10 mouse cellular contexts compared by ENCODE assay signal in genomic region chr13:97559611-97560385, GRCm38 (mm10).
DNase-seq lines count a peak whose midpoint lies in the region; ATAC-seq and TF ChIP-seq lines count a peak whose summit lies in the region.
"Had no signal": no experiment of that assay in that cellular context is flagged by ENCODE, and none has a peak within 500 bp of the region (broad histone marks: within the 10 kb centered on the region; RNA-seq: fewer than 3 reads in every experiment).

No protein-coding gene starts in this region.

- no peak for TF ChIP-seq POLR2A in bone marrow macrophage, adult 2 months (IDR thresholded peaks at IDR 0.05; ENCODE audit: borderline replicate concordance, low read depth, low read length)

- no peak for TF ChIP-seq CTCF in bone marrow macrophage, adult 2 months (IDR thresholded peaks at IDR 0.05; ENCODE audit: low read depth, low read length)

- intact Hi-C loops in left cerebral cortex, postnatal 36 days (cut with DNase I): loop anchor here (2.0 to 10.0 kb wide), 4 partner anchors 67 to 375 kb away; no protein-coding TSS in a partner anchor

- ATAC-seq in granulocyte monocyte progenitor cell, adult 5-6 weeks (replicated peaks; ENCODE audit: poor library complexity, severe bottlenecking): peak; percentile 91
- ATAC-seq: forebrain, embryonic 15.5 days had no signal

- H3K27ac ChIP-seq in bone marrow macrophage, adult 2 months (ENCODE audit: insufficient read depth, low read depth, low read length): peak overlapping the region; percentile 95
- H3K27ac ChIP-seq: forebrain, embryonic 15.5 days; limb, embryonic 12.5 days had no signal

- H3K4me3 ChIP-seq in bone marrow macrophage, adult 2 months (ENCODE audit: insufficient read depth, low read length): peak overlapping the region; percentile 28
- H3K4me3 ChIP-seq: forebrain, embryonic 15.5 days; limb, embryonic 12.5 days had no signal

- peaks cover 35% of the 10 kb centered on the region for H3K4me1 ChIP-seq in bone marrow macrophage, adult 2 months (ENCODE audit: control insufficient read depth, insufficient read depth, low read length)
- H3K4me1 ChIP-seq: forebrain, embryonic 15.5 days had no signal

- peak; percentile 81 for DNase-seq in cerebellum, adult 11-12 months
- DNase-seq in left cerebral cortex, postnatal 36 days (ENCODE audit: low spot score in 2 of 2): peak; percentile 82 to 85
- no peak for DNase-seq in urinary bladder, postnatal 10 days (ENCODE audit: low spot score)
- DNase-seq in ovary, postnatal 14 days (ENCODE audit: low spot score): no peak
- DNase-seq in gastrocnemius, adult 18-20 months (ENCODE audit: low spot score): no peak
- DNase-seq in MN1 (ENCODE audit: low spot score): no peak

Comparison
In these comparisons a context has a peak if more than half of its experiments do, and no peak if none do; other contexts are left out.
1. DNase-seq: peak in cerebellum, adult 11-12 months (single experiment) and left cerebral cortex, postnatal 36 days (2 of 2); none in urinary bladder, postnatal 10 days (single experiment), ovary, postnatal 14 days (single experiment), gastrocnemius, adult 18-20 months (single experiment) and MN1 (single experiment).